8 mouse cellular contexts compared by ENCODE assay signal in genomic region chr8:91381543-91382106, GRCm38 (mm10).
DNase-seq lines count a peak whose midpoint lies in the region; ATAC-seq lines count a peak whose summit lies in the region.

No protein-coding gene starts in this region.

- H3K36me3 ChIP-seq in hindbrain, embryonic 10.5 days, result no peaks in the 10 kb centered on the region
- no peaks in the 10 kb centered on the region for H3K36me3 ChIP-seq in hindbrain, embryonic 11.5 days (ENCODE audit: control insufficient read depth, insufficient read depth, low read length)
- no peaks in the 10 kb centered on the region for H3K36me3 ChIP-seq in lung, embryonic 16.5 days (ENCODE audit: control insufficient read depth, insufficient read depth, low read length)

- 16% methylated on average over 7 of the region's 7 CpGs for WGBS in hindbrain, embryonic 10.5 days
- WGBS in hindbrain, embryonic 11.5 days, result 11% methylated on average over 7 of the region's 7 CpGs
- WGBS in lung, embryonic 16.5 days, result 11% methylated on average over 7 of the region's 7 CpGs

- H3K27ac ChIP-seq in hindbrain, embryonic 10.5 days, result peak overlapping the region; percentile 67
- no peak overlapping the region for H3K27ac ChIP-seq in hindbrain, embryonic 11.5 days (ENCODE audit: low read depth, low read length)
- H3K27ac ChIP-seq in lung, embryonic 16.5 days (ENCODE audit: low read length), result peak overlapping the region; percentile 91

- ATAC-seq in hindbrain, embryonic 11.5 days (ENCODE audit: low FRiP score), result no peak
- peak; percentile 79 for ATAC-seq in lung, embryonic 16.5 days (ENCODE audit: low read depth)

- H3K4me1 ChIP-seq in hindbrain, embryonic 10.5 days (replicated peaks), result peaks cover 70% of the 10 kb centered on the region
- peaks cover 7% of the 10 kb centered on the region for H3K4me1 ChIP-seq in hindbrain, embryonic 11.5 days (replicated peaks; ENCODE audit: control insufficient read depth, insufficient read depth, low read length)
- H3K4me1 ChIP-seq in lung, embryonic 16.5 days (replicated peaks; ENCODE audit: control insufficient read depth, insufficient read depth, low read length), result peaks cover 48% of the 10 kb centered on the region

- intact Hi-C loops in heart, postnatal 36 days (cut with DNase I), result no loop called here

- H3K4me3 ChIP-seq in hindbrain, embryonic 10.5 days, result no peak overlapping the region
- H3K4me3 ChIP-seq in hindbrain, embryonic 11.5 days (ENCODE audit: low read depth, low read length), result no peak overlapping the region
- peak overlapping the region; percentile 9; the same call in 1 of the 2 replicates for H3K4me3 ChIP-seq in lung, embryonic 16.5 days (ENCODE audit: low read length)

- H3K9me3 ChIP-seq in hindbrain, embryonic 10.5 days, result no peaks in the 10 kb centered on the region
- no peaks in the 10 kb centered on the region for H3K9me3 ChIP-seq in hindbrain, embryonic 11.5 days (ENCODE audit: control insufficient read depth, low read length)
- H3K9me3 ChIP-seq in lung, embryonic 16.5 days (ENCODE audit: control insufficient read depth, low read length), result no peaks in the 10 kb centered on the region

- no peak overlapping the region for H3K4me2 ChIP-seq in hindbrain, embryonic 11.5 days (replicated peaks; ENCODE audit: low read depth, low read length)
- H3K4me2 ChIP-seq in lung, embryonic 16.5 days (ENCODE audit: low read depth, low read length), result peak overlapping the region; percentile 41

- peaks cover 15% of the 10 kb centered on the region; the same call in 1 of the 2 replicates for H3K27me3 ChIP-seq in hindbrain, embryonic 10.5 days (ENCODE audit: insufficient read depth, poor library complexity, severe bottlenecking)
- H3K27me3 ChIP-seq in hindbrain, embryonic 11.5 days (ENCODE audit: control insufficient read depth, insufficient read depth, low read length), result no peaks in the 10 kb centered on the region
- H3K27me3 ChIP-seq in lung, embryonic 16.5 days (ENCODE audit: control insufficient read depth, insufficient read depth, low read depth, low read length), result no peaks in the 10 kb centered on the region

- H3K9ac ChIP-seq in hindbrain, embryonic 11.5 days (ENCODE audit: low read depth, low read length), result no peak overlapping the region
- peak overlapping the region; percentile 33; the same call in 1 of the 2 replicates for H3K9ac ChIP-seq in lung, embryonic 16.5 days (ENCODE audit: low read length)

- DNase-seq in hindbrain, embryonic 10.5 days (ENCODE audit: low spot score), result no peak
- DNase-seq in hindbrain, embryonic 11.5 days (ENCODE audit: low spot score), result no peak
- DNase-seq in adrenal gland, postnatal 14 days, result peak; percentile 54
- DNase-seq in heart, postnatal 36 days, result peak; percentile 35 to 36
- no peak for DNase-seq in right cerebral cortex, adult 18-20 months
- no peak for DNase-seq in right cerebral cortex, postnatal 4 days
- DNase-seq in neural tube, embryonic 10.5 days (ENCODE audit: extremely low spot score, low spot score), result no peak

Comparison
In these comparisons a context has a peak if more than half of its experiments do, and no peak if none do; other contexts are left out.
1. DNase-seq: peak in adrenal gland, postnatal 14 days (single experiment) and heart, postnatal 36 days (2 of 2); none in hindbrain, embryonic 10.5 days (single experiment), hindbrain, embryonic 11.5 days (single experiment), right cerebral cortex, adult 18-20 months (single experiment), right cerebral cortex, postnatal 4 days (single experiment) and neural tube, embryonic 10.5 days (single experiment).